Mouse (Mus musculus) embryonic facial prominence, embryonic 11.5 days (tissue): ENCODE data around the gene Rsrp1. TPM values are rescaled to one million over a fixed set of nuclear protein-coding genes. Genes with fewer than 3 reads are reported as not detected.

Source experiments
- polyA plus RNA-seq: library from polyadenylated mRNA; unstranded; fragments of >200 nt; fragmentation: Nextera tagmentation; extraction: Ambion mirVana; gene quantifications from 2 replicates; pipeline ENCODE4 v1.2.1, GENCODE M21; 2014

Rsrp1 gene
- polyA plus RNA-seq, 1 experiment from 2014 or later: 368 TPM

Other genes with a start within 250 kb of the Rsrp1 start
- gene Man1c1, start 219.3 kb upstream of the Rsrp1 start, polyA plus RNA-seq: 1.9 and 3.3 TPM in 2 replicates
- gene Ldlrap1, start 155.6 kb upstream of the Rsrp1 start, polyA plus RNA-seq: 9.6 and 11.4 TPM in 2 replicates
- 47.0 and 47.8 TPM in 2 replicates for gene Maco1, start 70.2 kb upstream of the Rsrp1 start, polyA plus RNA-seq
- 13.7 and 19.7 TPM in 2 replicates for gene Rhd, start 59.1 kb upstream of the Rsrp1 start, polyA plus RNA-seq
- gene Tmem50a, start 8.6 kb upstream of the Rsrp1 start, polyA plus RNA-seq: 148 and 151 TPM in 2 replicates
- 69.5 and 79.5 TPM in 2 replicates for gene Syf2, start 7.3 kb downstream of the Rsrp1 start, polyA plus RNA-seq
- gene Runx3, start 197.1 kb downstream of the Rsrp1 start, polyA plus RNA-seq: 0.48 and 0.86 TPM in 2 replicates